Mouse (Mus musculus) kidney, postnatal 0 days (tissue): ENCODE data around the gene Prdx2. TPM values are rescaled to one million over a fixed set of nuclear protein-coding genes. Genes with fewer than 3 reads are reported as not detected.

Experiments used
- ATAC-seq: fragments of 200-750 bp; cut with Nextera tagmentation; replicated peaks from 2 replicates; pipeline ENCODE4 v1.8.0; 2017; ENCODE audit warnings: low read depth, moderate number of reproducible peaks, moderate TSS enrichment, moderate library complexity; ENCODE audit not compliant: low FRiP score
- DNase-seq: peaks from one replicate; pipeline ENCODE4 v3.0.0-alpha.2; 2016; ENCODE audit warnings: low spot score
- H3K27ac ChIP-seq: fragments of 300-500 bp; sonication (generic); 2 replicates; pipeline ENCODE4 v1.5.1; 2014; ENCODE audit warnings: mild to moderate bottlenecking
- H3K27me3 ChIP-seq: fragments of 300-500 bp; sonication (generic); 2 replicates; pipeline ENCODE4 v1.6.1; 2014; ENCODE audit warnings: low read length, mixed read lengths; ENCODE audit not compliant: insufficient read depth
- H3K36me3 ChIP-seq: fragments of 300-500 bp; sonication (generic); 2 replicates; pipeline ENCODE4 v1.6.1; 2014; ENCODE audit warnings: low read length, mixed read lengths; ENCODE audit not compliant: insufficient read depth
- H3K4me1 ChIP-seq: fragments of 300-500 bp; sonication (generic); replicated peaks from 2 replicates; pipeline ENCODE4 v1.6.1; 2014; ENCODE audit warnings: antibody characterized with exemption, low read length, mixed read lengths; ENCODE audit not compliant: insufficient read depth
- H3K4me2 ChIP-seq: fragments of 300-500 bp; sonication (generic); 2 replicates; pipeline ENCODE4 v1.6.1; 2014; ENCODE audit warnings: mild to moderate bottlenecking, low read length, moderate library complexity, mixed read lengths
- H3K4me3 ChIP-seq: fragments of 300-500 bp; sonication (generic); replicated peaks from 2 replicates; pipeline ENCODE4 v1.5.1; 2014; ENCODE audit warnings: low read depth, low read length
- H3K9ac ChIP-seq: fragments of 300-500 bp; sonication (generic); 2 replicates; pipeline ENCODE4 v1.6.1; 2014; ENCODE audit warnings: low read depth, low read length
- H3K9me3 ChIP-seq: fragments of 300-500 bp; sonication (generic); replicated peaks from 2 replicates; pipeline ENCODE4 v1.6.1; 2016; ENCODE audit warnings: low read length, inconsistent platforms, mixed read lengths
- CTCF ChIP-seq: IDR thresholded peaks from 2 replicates; pipeline ENCODE4 v1.5.1; 2016; ENCODE audit warnings: antibody characterized with exemption, low read depth, mild to moderate bottlenecking, moderate library complexity
- WGBS: fragments of 180-500 bp; shearing (Covaris S2); extraction: QIAGEN DNeasy Blood & Tissue Kit; methylation state at CpG from one replicate; pipeline ENCODE4 v1.1.7; 2014; 5-methylcytosine and 5-hydroxymethylcytosine counted together
- polyA plus RNA-seq: library from polyadenylated mRNA; unstranded; fragments of >200 nt; fragmentation: Nextera tagmentation; extraction: Ambion mirVana; gene quantifications from 2 replicates; pipeline ENCODE4 v1.2.1, GENCODE M21; 2015

The Prdx2 gene
- polyA plus RNA-seq, 1 experiment from 2014 or later, result 729 TPM

- no peaks in the 10 kb centered on the region for H3K27me3 ChIP-seq
- 2% methylated on average over 25 of the region's 25 CpGs for WGBS
- no peak for DNase-seq
- H3K9ac ChIP-seq, result peak overlapping the region; percentile 86
- peak overlapping the region; percentile 98 for H3K4me2 ChIP-seq
- no peaks in the 10 kb centered on the region for H3K9me3 ChIP-seq
- peak overlapping the region; percentile 96; the same call in 1 of the 2 replicates for H3K27ac ChIP-seq
- peaks cover 28% of the 10 kb centered on the region for H3K4me1 ChIP-seq
- TF ChIP-seq CTCF, result no peak
- ATAC-seq, result no peak
- peaks cover 11% of the 10 kb centered on the region; the same call in 1 of the 2 replicates for H3K36me3 ChIP-seq
- H3K4me3 ChIP-seq, result peak overlapping the region; percentile 69
Measured at GRCm38 (mm10) chr8:84976763-84977434, 7.5 kb downstream of the Prdx2 start.

- peak overlapping the region; percentile 86 for H3K9ac ChIP-seq
- DNase-seq, result peak; percentile 66
- peak overlapping the region; percentile 96 for H3K27ac ChIP-seq
- H3K4me1 ChIP-seq, result peaks cover 35% of the 10 kb centered on the region
- ATAC-seq, result no peak
- TF ChIP-seq CTCF, result no peak; the same call in 1 of the 2 replicates
- H3K4me3 ChIP-seq, result peak overlapping the region; percentile 69
- peaks cover 5% of the 10 kb centered on the region; the same call in 1 of the 2 replicates for H3K36me3 ChIP-seq
- WGBS, result under 1% methylated on average over 68 of the region's 70 CpGs
- no peaks in the 10 kb centered on the region for H3K9me3 ChIP-seq
- no peaks in the 10 kb centered on the region for H3K27me3 ChIP-seq
- peak overlapping the region; percentile 98 for H3K4me2 ChIP-seq
Measured at GRCm38 (mm10) chr8:84977435-84978247, 8.3 kb downstream of the Prdx2 start.

GRCm38 (mm10) chr8:84978248-84978940, 9.0 kb downstream of the Prdx2 start, which contains the start of gene Junb:
Junb (minus strand) TSS chr8:84978718.
- WGBS, result under 1% methylated on average over 63 of the region's 63 CpGs
- Histone ChIP-seq H3K9me3 (no peaks in the 10 kb centered on the region), H3K4me2 (peak within 1 kb of the TSS; percentile 98), H3K4me1 (peaks cover 35% of the 10 kb centered on the region), H3K4me3 (peak within 1 kb of the TSS; percentile 69), H3K36me3 (no peaks in the 10 kb centered on the region), H3K9ac (peak within 1 kb of the TSS; percentile 86), H3K27me3 (no peaks in the 10 kb centered on the region), H3K27ac (peak within 1 kb of the TSS; percentile 96)
- no peak for TF ChIP-seq CTCF
- peak; percentile 38 for ATAC-seq
- DNase-seq, result peak; percentile 96

GRCm38 (mm10) chr8:84979599-84980421, 10.4 kb downstream of the Prdx2 start:
- Histone ChIP-seq H3K4me2 (peak overlapping the region; percentile 98), H3K27me3 (no peaks in the 10 kb centered on the region), H3K4me3 (peak overlapping the region; percentile 69), H3K27ac (peak overlapping the region; percentile 96), H3K9ac (peak overlapping the region; percentile 58), H3K4me1 (peaks cover 45% of the 10 kb centered on the region), H3K9me3 (no peaks in the 10 kb centered on the region), H3K36me3 (no peaks in the 10 kb centered on the region)
- WGBS, result 2% methylated on average over 38 of the region's 42 CpGs
- DNase-seq, result peak; percentile 94
- no peak for TF ChIP-seq CTCF
- ATAC-seq, result peak; percentile 72

DNA sequence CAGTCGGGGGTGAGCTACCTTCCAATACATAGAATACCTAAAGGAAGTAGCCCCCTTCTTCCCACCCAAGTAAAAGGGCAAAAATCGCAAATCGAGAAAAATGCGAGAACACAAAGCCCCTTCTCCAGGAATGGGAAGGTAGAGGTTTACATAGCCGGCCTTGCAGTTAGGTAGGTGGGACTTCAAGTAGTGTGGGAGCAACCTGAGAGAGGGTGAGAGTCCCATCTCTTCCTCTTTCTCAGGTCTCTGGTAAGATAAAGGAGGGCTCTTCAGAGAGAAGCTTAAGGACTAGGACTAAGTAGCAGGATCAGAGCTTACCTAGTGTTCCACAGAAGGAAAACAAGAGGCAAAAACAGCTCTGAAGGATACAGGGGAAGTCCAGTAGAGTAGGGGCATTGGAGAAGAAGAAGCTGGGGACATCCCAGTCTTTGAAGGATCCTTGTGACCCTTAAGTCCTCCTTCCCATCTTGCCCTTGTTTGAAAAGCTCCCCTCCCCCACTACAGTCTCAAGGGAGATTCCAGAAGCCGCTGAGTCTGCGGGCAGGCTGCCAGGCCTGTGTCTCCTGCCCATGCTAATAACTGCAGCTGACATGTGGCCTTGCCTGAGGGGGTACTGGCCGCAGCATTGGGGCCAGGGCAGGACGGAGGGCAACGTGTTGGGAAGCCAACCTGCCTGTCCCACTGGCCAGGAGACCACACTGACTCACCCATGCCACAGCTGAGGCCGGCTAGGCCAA, 11.4 kb downstream of the Prdx2 start:
- peak overlapping the region; percentile 98 for H3K4me2 ChIP-seq
- no peak for ATAC-seq
- no peaks in the 10 kb centered on the region for H3K9me3 ChIP-seq
- WGBS, result 37% methylated on average over 11 of the region's 11 CpGs
- no peak for TF ChIP-seq CTCF
- 0 out of 2 replicates have a peak overlapping the region, but pooled peaks have one; percentile 58 for H3K9ac ChIP-seq
- DNase-seq, result peak; percentile 81
- H3K27ac ChIP-seq, result peak overlapping the region; percentile 96
- H3K27me3 ChIP-seq, result no peaks in the 10 kb centered on the region
- no peaks in the 10 kb centered on the region for H3K36me3 ChIP-seq
- H3K4me1 ChIP-seq, result peaks cover 55% of the 10 kb centered on the region
- H3K4me3 ChIP-seq, result no peak overlapping the region
